Mouse (Mus musculus) G1E-ER4 (cell line): Measurements from ENCODE around the gene Gabrr1. TPM values are rescaled to one million over a fixed set of nuclear protein-coding genes. Genes with fewer than 3 reads are reported as not detected.

Experiments used
- GATA1 ChIP-seq: IDR thresholded peaks from one replicate; pipeline ENCODE4 v1.8.0; 2012; ENCODE audit warnings: low read length, inconsistent platforms
- polyA plus RNA-seq: library from polyadenylated mRNA; stranded (reverse); fragments of >175 nt; gene quantifications from 2 replicates; pipeline ENCODE4 v1.2.3, GENCODE M21; 2012

The Gabrr1 gene
- polyA plus RNA-seq, result not detected in 2 replicates

GRCm38 (mm10) chr4:33132221-33132620 lies at the start of gene Gabrr1:
Gene Gabrr1 (plus strand): TSS chr4:33132521.
- TF ChIP-seq GATA1, result no peak

GRCm38 (mm10) chr4:33099118-33099694 lies 33.1 kb upstream of the Gabrr1 start:
- TF ChIP-seq GATA1, result no peak

GRCm38 (mm10) chr4:33109720-33110458 lies 22.4 kb upstream of the Gabrr1 start:
- TF ChIP-seq GATA1, result no peak

GRCm38 (mm10) chr4:33110845-33111244 lies 21.5 kb upstream of the Gabrr1 start:
- TF ChIP-seq GATA1, result no peak

GRCm38 (mm10) chr4:33111358-33111757 lies 21.0 kb upstream of the Gabrr1 start:
- TF ChIP-seq GATA1, result no peak

GRCm38 (mm10) chr4:33124493-33124892 lies 7.8 kb upstream of the Gabrr1 start:
- TF ChIP-seq GATA1, result no peak

- TF ChIP-seq GATA1, result no peak
Observed at GRCm38 (mm10) chr4:33125409-33126084, 6.8 kb upstream of the Gabrr1 start.

GRCm38 (mm10) chr4:33146679-33147291 lies 14.5 kb downstream of the Gabrr1 start:
- no peak for TF ChIP-seq GATA1

- no peak for TF ChIP-seq GATA1
Observed at GRCm38 (mm10) chr4:33147825-33148224, 15.5 kb downstream of the Gabrr1 start.

GRCm38 (mm10) chr4:33149150-33149549 lies 16.8 kb downstream of the Gabrr1 start:
- TF ChIP-seq GATA1, result no peak

GRCm38 (mm10) chr4:33152087-33153038 lies 20.0 kb downstream of the Gabrr1 start:
- no peak for TF ChIP-seq GATA1

GRCm38 (mm10) chr4:33183477-33183876 lies 51.2 kb downstream of the Gabrr1 start:
- no peak for TF ChIP-seq GATA1

- TF ChIP-seq GATA1, result no peak
Observed at GRCm38 (mm10) chr4:33188164-33188563, 55.8 kb downstream of the Gabrr1 start.

- TF ChIP-seq GATA1, result no peak
Observed at GRCm38 (mm10) chr4:33188781-33189734, 56.7 kb downstream of the Gabrr1 start.
